Mouse (Mus musculus) left cerebral cortex, postnatal 10 days (tissue): ENCODE results near the gene Adh7. TPM values are rescaled to one million over a fixed set of nuclear protein-coding genes. Genes with fewer than 3 reads are reported as not detected.
A peak's percentile ranks its signal among the peaks of the same experiment; 100 is the strongest.

Source experiments
- DNase-seq, 2 experiments: peaks; one replicate each; pipeline ENCODE4 v3.0.0; 2021 to 2022; ENCODE audit warnings: low spot score in 2 of 2, mixed read lengths in 1 of 2; ENCODE audit errors: extremely low spot score in 1 of 2
- intact Hi-C: fragments of 180-260 bp; cut with DNase I; formaldehyde crosslinking; loops from one replicate; pipeline ENCODE4 v1.15.1; 2025
- total RNA-seq, 2 experiments: library from RNA; stranded (reverse); gene quantifications; 2 replicates each; pipeline ENCODE4 v1.2.3; 2021

The Adh7 gene
- under 1 TPM; 0.10 to 0.49 TPM for total RNA-seq

- intact Hi-C loops, result no loop called here
- DNase-seq, result no peak
Measured at GRCm38 (mm10) chr3:138217631-138218264, at the start of gene Adh7. TSS of gene Adh7 (plus strand) at chr3:138217760.

- intact Hi-C loops, result no loop called here
- DNase-seq, result no peak
Measured at GRCm38 (mm10) chr3:138173291-138173690, 44.3 kb upstream of the Adh7 start.

GRCm38 (mm10) chr3:138175551-138175950 is 42.0 kb upstream of the Adh7 start:
- no peak for DNase-seq
- intact Hi-C loops, result no loop called here

DNA sequence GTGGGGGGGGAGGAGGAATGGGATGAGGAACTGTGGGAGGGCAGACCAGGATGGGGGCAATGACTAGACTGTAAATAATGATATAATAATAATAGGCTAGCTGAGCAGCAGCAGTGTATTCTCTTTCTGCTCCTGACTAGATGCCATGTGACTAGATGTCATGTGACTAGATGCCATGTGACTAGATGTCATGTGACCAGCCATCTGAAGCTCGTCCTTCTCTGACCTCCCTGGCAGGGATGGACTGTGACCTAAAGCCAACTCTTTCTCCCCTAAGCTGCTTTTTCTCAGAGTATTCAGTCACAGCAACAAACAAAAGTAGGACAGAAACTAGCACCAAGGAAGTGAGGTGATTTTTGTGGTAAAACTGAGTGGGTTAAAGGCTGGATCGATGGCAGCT is 35.5 kb upstream of the Adh7 start:
- no peak for DNase-seq
- intact Hi-C loops, result no loop called here

DNA sequence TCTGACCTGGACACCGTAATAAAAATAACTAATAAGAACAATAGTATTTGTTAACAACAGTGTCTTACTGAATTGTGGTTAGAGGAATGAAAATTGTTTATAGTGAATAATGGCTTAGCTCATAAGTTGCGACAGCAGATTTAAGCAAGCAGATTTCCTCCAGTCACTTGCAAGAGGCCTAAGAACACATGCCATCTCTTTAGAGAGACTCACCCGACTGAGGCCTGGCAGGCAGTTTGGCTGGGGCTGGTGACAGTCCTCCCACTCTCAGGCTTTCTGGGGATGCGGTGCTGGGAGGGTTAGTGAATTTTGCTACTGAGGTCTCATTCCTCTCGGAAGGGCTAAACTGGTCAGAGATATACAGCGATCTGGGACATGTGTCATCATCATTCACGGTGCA is 34.2 kb upstream of the Adh7 start:
- no peak for DNase-seq
- intact Hi-C loops, result no loop called here

DNA sequence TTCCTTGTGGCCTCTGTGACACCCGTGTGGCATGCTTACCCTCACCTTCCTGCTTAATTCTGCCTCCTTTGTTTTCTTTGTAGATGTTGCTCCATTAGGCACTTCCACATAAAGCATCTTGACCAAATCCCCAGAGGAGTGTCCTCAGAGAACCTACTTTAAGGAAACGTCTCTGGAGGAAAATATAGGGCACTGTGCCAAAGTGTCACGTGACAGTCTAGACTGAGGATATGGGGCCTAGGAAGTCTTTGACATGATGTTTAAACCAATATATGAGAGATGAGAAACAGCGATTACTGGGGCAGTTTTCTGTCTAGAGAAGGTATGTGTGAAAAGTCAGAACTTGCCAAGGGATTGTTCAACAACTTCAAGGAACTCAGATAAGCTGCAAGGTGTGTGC is 32.3 kb upstream of the Adh7 start:
- DNase-seq, result peak in 1 of 2 experiments; percentile 48
- intact Hi-C loops, result no loop called here

- DNase-seq, result no peak
- intact Hi-C loops, result no loop called here
Measured at GRCm38 (mm10) chr3:138185995-138186930, 31.3 kb upstream of the Adh7 start.

- no peak for DNase-seq
Measured at GRCm38 (mm10) chr3:138192260-138192659, 25.3 kb upstream of the Adh7 start.

GRCm38 (mm10) chr3:138193683-138194302 is 23.8 kb upstream of the Adh7 start, which contains the start of gene 4930579F01Rik:
TSS of gene 4930579F01Rik (minus strand) at chr3:138193825.
- DNase-seq, result no peak
- intact Hi-C loops, result loop anchor here (10.0 kb wide), 1 partner anchor 211 kb away; no protein-coding TSS in a partner anchor

More at GRCm38 (mm10) chr3:138192260-138192659, 25.3 kb upstream of the Adh7 start:
- intact Hi-C loops, result loop anchor here (10.0 kb wide), 1 partner anchor 213 kb away; no protein-coding TSS in a partner anchor

DNA sequence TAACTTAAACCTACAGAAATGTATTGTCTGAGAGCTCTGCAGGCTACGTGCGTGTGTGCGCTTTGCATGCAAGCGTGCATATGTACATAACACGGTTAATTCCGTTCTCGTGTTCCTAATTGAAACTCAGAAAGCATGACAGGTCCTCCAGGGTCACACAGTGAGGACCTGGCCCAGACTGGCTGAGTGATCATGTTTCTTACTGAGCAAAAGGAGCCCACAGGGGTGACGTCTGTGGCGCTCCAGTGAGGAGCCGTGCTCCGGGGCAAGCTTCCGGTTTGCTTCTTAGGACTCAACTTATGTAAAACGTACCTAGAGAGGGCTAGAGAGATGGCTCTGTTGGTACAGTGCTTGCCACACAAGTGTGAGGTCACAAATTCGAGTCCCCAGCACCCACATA is 20.5 kb upstream of the Adh7 start:
- DNase-seq, result no peak
- intact Hi-C loops, result loop anchor here (5.0 to 10.0 kb wide), 2 partner anchors 208 to 235 kb away; no protein-coding TSS in a partner anchor

DNA sequence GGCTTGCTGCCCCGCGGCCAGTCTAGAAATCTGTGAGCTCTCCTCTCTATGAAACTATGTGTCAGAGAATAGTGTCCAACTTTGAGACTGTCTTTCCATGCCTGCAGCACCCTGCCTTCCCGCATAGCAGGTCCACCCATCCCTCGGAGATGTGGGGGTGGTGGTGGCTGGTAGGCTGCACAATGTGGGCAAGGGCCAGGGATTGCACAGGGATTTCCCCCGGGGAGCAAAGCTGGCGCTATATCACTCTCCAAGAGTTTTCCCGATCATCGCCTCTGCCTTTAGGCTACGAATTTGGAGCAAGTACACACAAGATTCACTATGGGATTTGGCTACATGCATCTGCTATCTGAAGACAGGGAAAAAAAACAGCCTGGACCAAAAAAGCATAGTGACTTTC is 20.0 kb upstream of the Adh7 start:
- no peak for DNase-seq

DNA sequence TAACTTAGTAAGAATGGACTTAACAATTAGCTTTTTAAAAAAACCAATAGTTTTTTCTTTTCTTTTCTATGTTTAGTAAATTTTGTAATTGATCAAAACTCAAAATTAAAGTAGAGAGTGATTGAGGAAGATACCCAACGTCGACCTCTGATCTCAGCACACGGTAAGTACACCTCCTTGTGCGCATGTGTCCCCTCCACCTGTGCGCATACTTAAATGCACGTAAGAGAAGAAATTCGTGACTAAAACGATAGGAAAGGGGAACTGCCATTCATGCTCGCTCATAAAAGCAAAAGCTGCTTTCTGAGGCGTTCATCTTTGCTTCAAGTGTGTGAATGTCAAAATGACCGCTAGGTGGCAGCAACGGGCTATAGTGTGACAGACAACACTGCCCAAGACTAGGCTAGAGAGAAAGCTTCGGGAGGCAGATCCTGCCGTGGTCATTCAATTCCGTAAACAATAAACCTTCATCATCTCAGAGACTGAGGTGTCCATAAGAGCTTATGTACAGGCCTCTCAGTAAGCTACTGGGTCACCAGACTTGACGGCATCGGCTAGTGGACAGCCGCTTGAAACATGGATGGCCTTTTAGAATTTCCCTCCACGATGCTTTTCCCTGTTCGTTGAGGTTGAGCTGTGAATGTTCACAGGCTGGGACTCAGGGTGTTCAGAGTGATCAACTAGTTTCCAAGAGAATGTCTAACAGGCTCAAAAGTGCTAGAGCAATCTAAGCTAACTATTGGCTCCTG is 19.4 kb upstream of the Adh7 start:
- intact Hi-C loops, result loop anchor here (5.0 to 10.0 kb wide), 2 partner anchors 207 to 234 kb away; no protein-coding TSS in a partner anchor
- DNase-seq, result peak; percentile 87 to 92

More for the DNA sequence above, 20.0 kb upstream of the Adh7 start:
- intact Hi-C loops, result loop anchor here (5.0 to 10.0 kb wide), 2 partner anchors 207 to 235 kb away; no protein-coding TSS in a partner anchor

- DNase-seq, result no peak
- intact Hi-C loops, result loop anchor here (5.0 to 10.0 kb wide), 2 partner anchors 206 to 234 kb away; no protein-coding TSS in a partner anchor
Measured at GRCm38 (mm10) chr3:138198722-138199068, 18.9 kb upstream of the Adh7 start.

DNA sequence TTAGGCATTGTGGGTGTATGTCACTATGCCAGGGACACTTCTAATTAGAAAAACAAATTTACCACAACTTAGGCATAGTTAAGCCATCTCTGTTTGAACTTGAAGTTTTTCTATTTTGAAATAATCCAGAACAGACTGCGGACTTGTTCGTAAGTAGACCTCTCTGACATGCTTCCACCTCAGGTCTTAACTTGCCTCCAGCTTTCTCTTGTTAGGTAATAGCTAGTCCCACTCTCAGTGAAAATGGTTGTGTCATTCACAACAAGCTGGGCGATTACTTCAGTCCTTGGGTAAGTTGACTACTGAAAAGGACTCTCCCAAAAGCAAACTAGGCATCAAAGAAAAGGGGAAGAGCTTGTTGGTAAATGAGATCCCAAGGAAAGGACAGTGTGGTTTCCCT is 8.7 kb upstream of the Adh7 start:
- intact Hi-C loops, result no loop called here
- no peak for DNase-seq

DNA sequence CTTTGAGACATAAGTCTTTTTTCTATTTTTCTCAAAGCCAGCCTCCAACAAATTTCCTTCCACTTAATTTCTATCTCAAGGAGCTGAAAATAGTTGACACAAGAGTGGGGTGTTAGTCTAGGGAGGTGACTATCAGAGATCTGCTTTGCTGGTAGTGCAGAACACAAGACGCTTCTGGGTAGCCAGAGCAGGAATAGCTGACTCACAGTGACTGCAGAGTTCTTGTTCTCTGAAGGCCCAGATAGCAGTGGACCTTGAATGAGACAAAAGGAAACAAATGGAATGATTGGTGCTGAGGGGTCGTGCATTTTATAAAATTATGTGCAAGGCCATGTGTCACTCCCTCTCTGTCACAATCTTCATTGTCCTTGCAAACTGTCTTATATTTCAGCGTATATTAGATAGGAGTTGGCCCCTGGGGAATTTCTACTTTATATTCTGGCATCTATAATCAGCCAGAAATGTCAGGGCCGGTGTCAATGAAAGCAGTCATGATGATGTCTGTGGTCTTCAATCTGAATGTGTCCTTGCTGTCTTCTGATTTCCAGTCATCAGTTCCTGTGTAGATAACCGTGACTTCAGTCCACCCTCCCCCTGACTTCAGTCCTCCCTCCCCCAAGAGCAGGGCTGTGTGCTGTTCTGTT is 7.0 kb upstream of the Adh7 start:
- no peak for DNase-seq
- intact Hi-C loops, result no loop called here

DNA sequence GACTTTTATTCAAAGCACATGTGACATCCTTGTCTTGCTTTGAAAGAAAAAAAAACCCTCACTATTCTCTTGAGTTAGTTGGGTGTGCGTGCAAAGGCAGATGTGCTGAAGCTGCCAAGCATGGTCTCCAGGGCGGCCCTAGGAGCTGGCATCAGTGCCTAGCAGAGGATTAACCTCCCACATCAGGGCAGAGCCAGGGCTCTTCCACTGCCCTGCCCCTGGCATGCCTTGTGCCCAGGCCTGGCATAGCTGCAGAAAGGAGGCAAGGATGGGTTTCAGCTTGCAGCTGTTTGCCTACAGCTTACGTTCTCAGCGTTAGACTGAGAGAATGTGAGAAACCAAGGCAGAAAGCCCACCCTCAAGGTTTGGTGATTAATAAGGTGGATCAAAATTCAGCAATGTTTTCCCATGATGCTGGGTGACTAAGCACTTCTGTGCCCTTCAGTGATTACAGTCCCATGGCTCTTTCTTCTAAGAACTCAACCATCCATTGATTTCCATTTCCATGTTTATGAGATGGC is 5.1 kb upstream of the Adh7 start:
- DNase-seq, result no peak
- intact Hi-C loops, result no loop called here

DNA sequence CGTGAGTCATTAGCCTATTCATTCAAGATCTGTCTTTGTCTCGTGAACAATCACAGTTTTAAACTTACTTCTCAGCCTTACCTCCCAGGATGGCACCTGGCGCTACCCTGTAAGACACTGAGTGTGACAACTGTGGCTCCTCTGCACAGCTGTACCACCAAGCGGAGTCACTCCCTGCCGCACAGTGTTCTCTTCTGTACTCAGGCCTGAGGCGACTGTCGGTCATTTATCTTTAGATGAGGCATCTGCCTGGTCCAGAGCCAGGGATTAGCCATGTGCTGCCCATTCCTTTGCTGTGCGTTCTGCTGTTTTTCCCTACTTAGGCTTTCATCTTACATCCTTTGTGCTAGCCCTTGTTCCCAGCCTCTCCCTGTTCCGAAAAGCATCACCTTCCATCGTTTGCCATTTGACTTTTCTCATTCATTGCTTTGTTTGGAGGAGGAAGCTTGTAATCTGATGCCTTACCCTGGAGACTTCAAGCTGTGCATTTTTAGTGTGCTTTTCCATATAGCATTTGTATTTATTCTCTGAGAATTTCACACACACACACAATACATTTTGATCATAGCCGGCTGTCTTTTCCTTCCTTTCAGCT is 2.1 kb upstream of the Adh7 start:
- intact Hi-C loops, result no loop called here
- no peak for DNase-seq

- intact Hi-C loops, result no loop called here
- DNase-seq, result no peak
Measured at GRCm38 (mm10) chr3:138216091-138216490, 1.5 kb upstream of the Adh7 start.
